Mouse (Mus musculus): ENCODE measurements around the gene Zrsr1. TPM values are rescaled to one million over a fixed set of nuclear protein-coding genes. Genes with fewer than 3 reads are reported as not detected.

Gene Zrsr1
- polyA plus RNA-seq, 1 experiment from 2014 or later: 4.3 TPM

GRCm38 (mm10) chr11:23013096-23013495 lies 41.3 kb downstream of the Zrsr1 start:
- no peaks in the 10 kb centered on the region for H3K9me3 ChIP-seq (ENCODE audit: control insufficient read depth, low read length)
- no peak overlapping the region for H3K27ac ChIP-seq (ENCODE audit: low read depth, low read length)
- H3K27me3 ChIP-seq (ENCODE audit: control insufficient read depth, insufficient read depth, low read length): no peaks in the 10 kb centered on the region
- no peak overlapping the region for H3K9ac ChIP-seq (ENCODE audit: low read length)
- H3K4me2 ChIP-seq: no peak overlapping the region
- DNase-seq (ENCODE audit: low spot score, missing footprints) (no peak), ATAC-seq (ENCODE audit: low FRiP score) (no peak)
- H3K4me3 ChIP-seq (ENCODE audit: low read depth, low read length): no peak overlapping the region
- 72% methylated on average over 1 of the region's 1 CpGs for WGBS
- H3K4me1 ChIP-seq (ENCODE audit: control insufficient read depth, insufficient read depth, low read length): no peaks in the 10 kb centered on the region
- H3K36me3 ChIP-seq (ENCODE audit: control insufficient read depth, insufficient read depth, low read length): no peaks in the 10 kb centered on the region

GRCm38 (mm10) chr11:23013580-23014294 lies 41.9 kb downstream of the Zrsr1 start:
- no peaks in the 10 kb centered on the region for H3K4me1 ChIP-seq (ENCODE audit: control insufficient read depth, insufficient read depth, low read length)
- 85% methylated on average over 4 of the region's 4 CpGs for WGBS
- no peaks in the 10 kb centered on the region for H3K27me3 ChIP-seq (ENCODE audit: control insufficient read depth, insufficient read depth, low read length)
- H3K4me2 ChIP-seq: no peak overlapping the region
- ATAC-seq (ENCODE audit: low FRiP score) (no peak), DNase-seq (ENCODE audit: low spot score, missing footprints) (no peak)
- no peaks in the 10 kb centered on the region for H3K36me3 ChIP-seq (ENCODE audit: control insufficient read depth, insufficient read depth, low read length)
- H3K4me3 ChIP-seq (ENCODE audit: low read depth, low read length): no peak overlapping the region
- H3K27ac ChIP-seq (ENCODE audit: low read depth, low read length): no peak overlapping the region
- H3K9ac ChIP-seq (ENCODE audit: low read length): no peak overlapping the region
- no peaks in the 10 kb centered on the region for H3K9me3 ChIP-seq (ENCODE audit: control insufficient read depth, low read length)

GRCm38 (mm10) chr11:23014996-23015395 lies 43.2 kb downstream of the Zrsr1 start:
- DNase-seq (ENCODE audit: low spot score, missing footprints) (peak; percentile 57), ATAC-seq (ENCODE audit: low FRiP score) (no peak)
- H3K27ac ChIP-seq (ENCODE audit: low read depth, low read length): no peak overlapping the region
- no peak overlapping the region for H3K4me2 ChIP-seq
- H3K9me3 ChIP-seq (ENCODE audit: control insufficient read depth, low read length): no peaks in the 10 kb centered on the region
- no peaks in the 10 kb centered on the region for H3K27me3 ChIP-seq (ENCODE audit: control insufficient read depth, insufficient read depth, low read length)
- H3K36me3 ChIP-seq (ENCODE audit: control insufficient read depth, insufficient read depth, low read length): no peaks in the 10 kb centered on the region
- WGBS: 82% methylated on average over 6 of the region's 6 CpGs
- H3K4me1 ChIP-seq (ENCODE audit: control insufficient read depth, insufficient read depth, low read length): no peaks in the 10 kb centered on the region
- no peak overlapping the region for H3K4me3 ChIP-seq (ENCODE audit: low read depth, low read length)
- H3K9ac ChIP-seq (ENCODE audit: low read length): no peak overlapping the region

- Histone ChIP-seq H3K4me1 (ENCODE audit: control insufficient read depth, insufficient read depth, low read length) (no peaks in the 10 kb centered on the region), H3K36me3 (ENCODE audit: control insufficient read depth, insufficient read depth, low read length) (no peaks in the 10 kb centered on the region), H3K4me3 (ENCODE audit: low read depth, low read length) (no peak overlapping the region), H3K4me2 (no peak overlapping the region), H3K27me3 (ENCODE audit: control insufficient read depth, insufficient read depth, low read length) (no peaks in the 10 kb centered on the region), H3K9me3 (ENCODE audit: control insufficient read depth, low read length) (no peaks in the 10 kb centered on the region), H3K27ac (ENCODE audit: low read depth, low read length) (no peak overlapping the region), H3K9ac (ENCODE audit: low read length) (no peak overlapping the region)
- 94% methylated on average over 4 of the region's 4 CpGs for WGBS
- ATAC-seq (ENCODE audit: low FRiP score) (no peak), DNase-seq (ENCODE audit: low spot score, missing footprints) (peak; percentile 60)
These were observed 46.1 kb downstream of the Zrsr1 start for GRCm38 (mm10) chr11:23017943-23018342.

DNA sequence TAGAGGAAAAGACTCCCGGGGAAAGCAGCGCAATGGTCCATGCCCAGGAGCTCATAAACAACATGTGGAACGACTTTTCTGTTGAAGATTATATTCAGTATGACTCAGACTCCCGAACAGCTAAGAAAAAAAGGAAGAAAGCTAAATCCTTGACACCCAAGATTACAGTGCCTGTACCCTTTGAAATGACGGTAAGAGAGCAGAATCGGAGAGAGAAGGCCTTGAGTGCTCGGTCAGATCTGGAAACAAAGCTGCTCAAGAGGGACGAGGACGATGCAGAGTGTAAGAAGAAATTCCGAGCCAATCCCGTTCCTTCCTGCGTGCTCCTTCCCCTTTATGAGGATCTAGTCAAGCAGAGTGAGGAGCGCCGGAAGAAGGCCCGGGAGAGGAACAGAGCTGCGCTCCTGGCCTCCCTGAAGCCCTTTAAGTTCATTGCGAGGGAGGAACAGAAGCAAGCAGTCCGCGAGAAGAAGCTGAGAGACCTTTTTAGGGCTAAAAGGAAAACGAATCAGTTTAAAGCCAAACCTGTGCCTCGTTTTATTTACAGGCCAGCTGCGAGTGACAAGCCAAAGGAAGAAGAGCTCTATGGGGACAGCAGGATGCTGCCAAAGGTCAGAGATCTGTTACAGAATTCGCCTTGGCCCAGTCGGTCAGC lies 48.4 kb downstream of the Zrsr1 start:
- Histone ChIP-seq H3K4me2 (no peak overlapping the region), H3K27me3 (ENCODE audit: control insufficient read depth, insufficient read depth, low read length) (no peaks in the 10 kb centered on the region), H3K36me3 (ENCODE audit: control insufficient read depth, insufficient read depth, low read length) (no peaks in the 10 kb centered on the region), H3K9me3 (ENCODE audit: control insufficient read depth, low read length) (no peaks in the 10 kb centered on the region), H3K9ac (ENCODE audit: low read length) (no peak overlapping the region), H3K27ac (ENCODE audit: low read depth, low read length) (no peak overlapping the region), H3K4me1 (ENCODE audit: control insufficient read depth, insufficient read depth, low read length) (no peaks in the 10 kb centered on the region), H3K4me3 (ENCODE audit: low read depth, low read length) (no peak overlapping the region)
- peak; percentile 81 for DNase-seq (ENCODE audit: low spot score, missing footprints)
- ATAC-seq (ENCODE audit: low FRiP score): no peak
- WGBS: 72% methylated on average over 24 of the region's 24 CpGs

DNA sequence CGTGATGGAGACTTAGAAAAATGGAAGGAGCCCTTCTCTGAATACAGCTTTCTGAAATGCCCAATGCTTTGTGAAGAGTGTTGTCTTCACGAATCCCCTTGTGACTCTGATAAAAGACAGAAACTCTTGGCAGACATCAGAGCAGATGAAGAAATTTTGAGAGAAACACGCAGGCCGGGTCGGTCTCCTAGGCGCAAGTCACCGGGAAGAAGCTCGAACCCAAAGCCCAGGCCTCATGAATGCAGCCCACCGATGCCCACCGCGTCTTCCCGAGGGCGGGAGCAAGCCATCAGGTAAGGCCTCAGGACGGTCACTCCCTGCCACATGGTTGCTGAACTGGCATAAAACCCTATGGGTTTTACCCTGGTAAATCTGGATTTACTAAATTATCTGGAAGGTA lies 49.0 kb downstream of the Zrsr1 start:
- ATAC-seq (ENCODE audit: low FRiP score): no peak
- WGBS: 92% methylated on average over 14 of the region's 14 CpGs

GRCm38 (mm10) chr11:23023155-23023554 lies 51.4 kb downstream of the Zrsr1 start:
- peak; percentile 37 for DNase-seq (ENCODE audit: low spot score, missing footprints)
- Histone ChIP-seq H3K9ac (ENCODE audit: low read length) (no peak overlapping the region), H3K4me3 (ENCODE audit: low read depth, low read length) (no peak overlapping the region), H3K27me3 (ENCODE audit: control insufficient read depth, insufficient read depth, low read length) (no peaks in the 10 kb centered on the region), H3K4me2 (no peak overlapping the region), H3K4me1 (ENCODE audit: control insufficient read depth, insufficient read depth, low read length) (no peaks in the 10 kb centered on the region), H3K27ac (ENCODE audit: low read depth, low read length) (no peak overlapping the region), H3K9me3 (ENCODE audit: control insufficient read depth, low read length) (no peaks in the 10 kb centered on the region), H3K36me3 (ENCODE audit: control insufficient read depth, insufficient read depth, low read length) (no peaks in the 10 kb centered on the region)
- no peak for ATAC-seq (ENCODE audit: low FRiP score)
- 91% methylated on average over 2 of the region's 2 CpGs for WGBS

More for the DNA sequence above, 49.0 kb downstream of the Zrsr1 start:
- peak; percentile 45 for DNase-seq (ENCODE audit: low spot score, missing footprints)
- Histone ChIP-seq H3K27me3 (ENCODE audit: control insufficient read depth, insufficient read depth, low read length) (no peaks in the 10 kb centered on the region), H3K4me1 (ENCODE audit: control insufficient read depth, insufficient read depth, low read length) (no peaks in the 10 kb centered on the region), H3K4me2 (no peak overlapping the region), H3K27ac (ENCODE audit: low read depth, low read length) (no peak overlapping the region), H3K36me3 (ENCODE audit: control insufficient read depth, insufficient read depth, low read length) (no peaks in the 10 kb centered on the region), H3K9ac (ENCODE audit: low read length) (no peak overlapping the region), H3K9me3 (ENCODE audit: control insufficient read depth, low read length) (no peaks in the 10 kb centered on the region), H3K4me3 (ENCODE audit: low read depth, low read length) (no peak overlapping the region)

DNA sequence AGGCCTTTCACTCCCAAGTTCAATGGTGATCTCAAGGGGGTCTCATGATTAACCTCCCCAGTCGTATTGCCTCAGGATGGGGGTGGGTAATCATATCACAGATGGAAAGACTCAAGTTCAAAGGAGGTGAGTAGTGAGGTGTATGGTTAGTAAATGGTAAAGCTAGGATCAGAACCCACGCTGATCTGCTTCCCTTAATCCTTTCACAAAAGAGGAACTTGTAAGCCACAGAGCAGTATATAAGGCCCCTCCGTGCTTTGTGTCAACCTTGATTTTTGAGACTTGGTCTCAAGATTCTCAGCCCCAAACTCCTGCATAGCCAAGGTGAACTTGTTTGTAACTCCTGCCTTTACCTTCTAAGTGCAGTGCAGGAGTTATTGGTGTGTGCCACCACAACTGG lies 52.4 kb downstream of the Zrsr1 start:
- Histone ChIP-seq H3K4me1 (ENCODE audit: control insufficient read depth, insufficient read depth, low read length) (no peaks in the 10 kb centered on the region), H3K4me3 (ENCODE audit: low read depth, low read length) (no peak overlapping the region), H3K9me3 (ENCODE audit: control insufficient read depth, low read length) (no peaks in the 10 kb centered on the region), H3K4me2 (no peak overlapping the region), H3K27me3 (ENCODE audit: control insufficient read depth, insufficient read depth, low read length) (no peaks in the 10 kb centered on the region), H3K9ac (ENCODE audit: low read length) (no peak overlapping the region), H3K27ac (ENCODE audit: low read depth, low read length) (no peak overlapping the region), H3K36me3 (ENCODE audit: control insufficient read depth, insufficient read depth, low read length) (no peaks in the 10 kb centered on the region)
- DNase-seq (ENCODE audit: low spot score, missing footprints) (peak; percentile 23), ATAC-seq (ENCODE audit: low FRiP score) (no peak)
- WGBS: 46% methylated on average over 3 of the region's 3 CpGs

All from midbrain, embryonic 11.5 days (tissue).